Mouse (Mus musculus) midbrain, embryonic 12.5 days (tissue): ENCODE results near the gene Ntng1. TPM values are rescaled to one million over a fixed set of nuclear protein-coding genes. Genes with fewer than 3 reads are reported as not detected.

Experiments
- ATAC-seq: fragments of 200-750 bp; cut with Nextera tagmentation; 2 replicates; pipeline ENCODE4 v1.8.0; 2017; ENCODE audit warnings: low read depth, moderate TSS enrichment, moderate library complexity; ENCODE audit not compliant: low FRiP score
- H3K27ac ChIP-seq: fragments of 300-500 bp; sonication (generic); replicated peaks from 2 replicates; pipeline ENCODE4 v1.5.1; 2016; ENCODE audit warnings: mild to moderate bottlenecking
- H3K27me3 ChIP-seq: fragments of 300-500 bp; sonication (generic); 2 replicates; pipeline ENCODE4 v1.6.1; 2016; ENCODE audit warnings: mild to moderate bottlenecking
- H3K36me3 ChIP-seq: fragments of 300-500 bp; sonication (generic); 2 replicates; pipeline ENCODE4 v1.6.1; 2016
- H3K4me1 ChIP-seq: fragments of 300-500 bp; sonication (generic); 2 replicates; pipeline ENCODE4 v1.6.1; 2016
- H3K4me2 ChIP-seq: fragments of 300-500 bp; sonication (generic); replicated peaks from 2 replicates; pipeline ENCODE4 v1.6.1; 2016; ENCODE audit warnings: mild to moderate bottlenecking, moderate library complexity
- H3K4me3 ChIP-seq: fragments of 300-500 bp; sonication (generic); 2 replicates; pipeline ENCODE4 v1.5.1; 2016; ENCODE audit warnings: mild to moderate bottlenecking
- H3K9ac ChIP-seq: fragments of 300-500 bp; sonication (generic); replicated peaks from 2 replicates; pipeline ENCODE4 v1.6.1; 2016; ENCODE audit warnings: mild to moderate bottlenecking, moderate library complexity
- H3K9me3 ChIP-seq: fragments of 300-500 bp; sonication (generic); 2 replicates; pipeline ENCODE4 v1.6.1; 2016; ENCODE audit warnings: mild to moderate bottlenecking
- WGBS: fragments of 180-500 bp; shearing (Covaris S2); methylation state at CpG from one replicate; pipeline ENCODE4 v1.1.7; 2016; 5-methylcytosine and 5-hydroxymethylcytosine counted together
- polyA plus RNA-seq: library from polyadenylated mRNA; unstranded; fragments of >200 nt; fragmentation: Nextera tagmentation; extraction: Ambion mirVana; gene quantifications from 2 replicates; pipeline ENCODE4 v1.2.1, GENCODE M21; 2016

Ntng1 gene
- polyA plus RNA-seq, 1 experiment from 2014 or later = 6.9 TPM

DNA sequence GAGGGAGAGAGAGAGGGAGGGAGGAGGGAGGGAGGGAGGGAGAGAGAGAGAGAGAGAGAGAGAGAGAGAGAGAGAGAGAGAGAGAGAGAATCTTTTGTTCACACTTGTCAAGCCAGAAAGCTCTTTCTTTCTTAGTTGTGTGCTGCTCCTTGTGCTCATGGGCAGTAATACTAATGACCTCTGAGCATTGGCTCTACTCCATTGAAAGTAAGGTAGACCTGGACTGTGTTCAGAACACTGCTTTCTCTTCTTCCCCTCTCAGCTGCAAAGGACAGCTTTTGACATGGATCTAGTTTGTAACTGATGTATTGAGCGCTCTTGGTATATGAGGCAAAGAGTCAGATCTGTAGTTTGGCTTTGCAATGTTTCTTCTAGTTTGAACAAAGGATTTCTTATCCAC, 334.7 kb downstream of the Ntng1 start:
- no peaks in the 10 kb centered on the region for H3K9me3 ChIP-seq
- no peaks in the 10 kb centered on the region for H3K36me3 ChIP-seq
- H3K4me2 ChIP-seq = no peak overlapping the region
- no peak overlapping the region for H3K27ac ChIP-seq
- WGBS = 90% methylated on average over 1 of the region's 1 CpGs
- no peaks in the 10 kb centered on the region for H3K27me3 ChIP-seq
- H3K4me1 ChIP-seq = no peaks in the 10 kb centered on the region; the same call in 1 of the 2 replicates
- no peak overlapping the region for H3K4me3 ChIP-seq
- no peak overlapping the region for H3K9ac ChIP-seq
- ATAC-seq = 0 out of 2 replicates have a peak, but pooled peaks have one; percentile 55

DNA sequence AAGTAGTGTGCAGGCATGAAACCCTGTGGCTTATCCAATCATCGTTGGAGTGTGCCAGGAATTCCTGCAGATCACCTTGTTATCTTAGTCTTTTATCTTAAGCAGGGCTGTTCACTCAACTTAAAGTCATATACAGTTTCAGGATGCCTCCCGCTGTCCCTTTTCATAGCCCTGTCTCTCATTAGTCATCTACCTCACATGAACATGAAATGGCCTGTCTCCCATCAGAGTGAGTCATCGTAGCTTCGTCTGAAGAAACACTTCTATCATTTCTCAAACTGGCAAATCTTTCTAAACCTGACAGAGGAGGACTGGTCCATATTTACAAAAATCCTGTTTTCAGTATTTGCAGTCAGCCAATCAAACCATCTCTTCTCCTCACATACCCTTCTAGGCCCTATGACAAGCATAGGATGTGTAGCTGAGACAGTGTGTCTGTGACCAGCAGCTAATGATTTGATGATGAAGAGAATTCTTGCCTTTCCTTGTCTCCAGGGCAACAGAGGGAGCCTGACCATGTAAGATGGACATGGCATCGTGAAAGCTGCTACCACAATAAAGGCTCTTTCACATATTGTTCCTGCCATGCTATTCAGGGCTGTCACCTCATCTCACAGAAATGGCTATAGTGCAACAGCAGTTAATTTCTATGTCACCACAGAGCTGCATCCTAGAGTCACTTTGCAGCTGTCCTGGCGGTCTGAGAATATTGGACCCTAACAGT, 336.4 kb downstream of the Ntng1 start:
- no peaks in the 10 kb centered on the region for H3K9me3 ChIP-seq
- H3K9ac ChIP-seq = no peak overlapping the region
- no peak overlapping the region for H3K27ac ChIP-seq
- H3K27me3 ChIP-seq = no peaks in the 10 kb centered on the region
- no peaks in the 10 kb centered on the region for H3K36me3 ChIP-seq
- peak; percentile 72 for ATAC-seq
- H3K4me1 ChIP-seq = no peaks in the 10 kb centered on the region; the same call in 1 of the 2 replicates
- no peak overlapping the region for H3K4me2 ChIP-seq
- no peak overlapping the region for H3K4me3 ChIP-seq
- 70% methylated on average over 6 of the region's 6 CpGs for WGBS

DNA sequence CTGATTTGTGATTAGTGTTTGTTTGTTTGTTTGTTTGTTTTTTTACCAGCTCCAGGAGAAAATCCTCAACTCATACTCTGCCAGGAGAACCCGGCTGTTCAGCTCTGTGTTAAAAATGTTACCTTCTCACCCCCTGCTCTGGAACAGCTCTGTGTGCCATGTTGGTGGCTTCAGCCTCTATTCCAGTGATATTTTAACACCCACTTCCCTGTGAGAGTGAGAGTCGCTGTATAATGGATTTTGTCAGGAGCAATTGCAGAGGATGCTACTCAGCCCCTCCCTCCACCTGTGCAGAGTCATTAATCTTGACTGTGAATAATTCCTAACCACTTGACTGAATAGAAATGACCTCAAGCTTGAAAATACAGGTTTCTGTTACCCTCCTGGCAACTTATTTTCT, 339.7 kb downstream of the Ntng1 start:
- ATAC-seq = no peak
- Histone ChIP-seq H3K4me2 (no peak overlapping the region), H3K27ac (no peak overlapping the region), H3K4me1 (no peaks in the 10 kb centered on the region; the same call in 1 of the 2 replicates), H3K4me3 (no peak overlapping the region), H3K36me3 (no peaks in the 10 kb centered on the region), H3K27me3 (no peaks in the 10 kb centered on the region), H3K9ac (no peak overlapping the region), H3K9me3 (no peaks in the 10 kb centered on the region)
- 78% methylated on average over 2 of the region's 2 CpGs for WGBS

DNA sequence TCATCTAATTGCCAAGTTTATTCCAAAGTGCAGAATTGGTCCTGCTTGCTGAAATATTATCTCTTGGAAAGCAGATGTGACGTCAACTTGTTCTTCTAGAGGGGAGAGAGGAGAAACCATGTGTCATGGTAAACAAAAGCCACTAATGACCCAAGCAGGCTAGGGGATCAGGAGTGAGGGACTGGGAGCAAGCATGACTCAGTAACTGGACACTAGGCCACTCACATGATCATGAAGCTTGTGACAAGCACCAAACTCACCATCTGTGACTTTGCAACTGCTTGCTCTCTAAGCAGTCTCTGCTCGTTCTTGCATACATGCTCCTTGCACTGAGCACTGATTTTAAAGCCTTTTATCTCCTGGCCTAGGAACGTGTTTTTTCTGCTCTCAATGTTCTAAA, 340.2 kb downstream of the Ntng1 start:
- Histone ChIP-seq H3K4me3 (no peak overlapping the region), H3K27ac (no peak overlapping the region), H3K9ac (no peak overlapping the region), H3K4me2 (no peak overlapping the region), H3K9me3 (no peaks in the 10 kb centered on the region), H3K27me3 (no peaks in the 10 kb centered on the region), H3K4me1 (no peaks in the 10 kb centered on the region; the same call in 1 of the 2 replicates), H3K36me3 (no peaks in the 10 kb centered on the region)
- 67% methylated on average over 3 of the region's 3 CpGs for WGBS
- no peak for ATAC-seq

DNA sequence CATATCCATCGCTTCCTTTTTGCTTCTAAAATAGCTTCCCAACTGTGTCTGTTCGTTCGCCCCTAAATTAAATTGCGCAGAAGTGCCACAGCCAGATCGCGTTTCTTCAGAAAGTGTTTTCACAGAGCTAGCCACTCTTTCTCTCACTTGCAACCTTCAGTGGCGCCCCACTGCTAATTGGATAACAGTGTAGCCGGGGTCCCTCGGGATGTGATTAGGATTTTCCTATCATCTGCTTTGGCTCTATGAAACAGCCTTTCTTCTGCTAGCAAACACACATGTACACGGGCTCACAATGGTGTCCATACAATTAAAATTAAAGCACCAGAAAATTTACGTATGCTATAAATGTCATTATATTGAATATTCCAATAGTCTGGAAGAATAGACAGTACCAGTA, 346.5 kb downstream of the Ntng1 start:
- H3K9ac ChIP-seq = no peak overlapping the region
- ATAC-seq = peak; percentile 62; the same call in 1 of the 2 replicates
- 71% methylated on average over 11 of the region's 11 CpGs for WGBS
- no peak overlapping the region for H3K27ac ChIP-seq
- no peaks in the 10 kb centered on the region for H3K36me3 ChIP-seq
- no peaks in the 10 kb centered on the region for H3K9me3 ChIP-seq
- no peaks in the 10 kb centered on the region for H3K27me3 ChIP-seq
- H3K4me1 ChIP-seq = no peaks in the 10 kb centered on the region
- H3K4me3 ChIP-seq = no peak overlapping the region
- H3K4me2 ChIP-seq = no peak overlapping the region

DNA sequence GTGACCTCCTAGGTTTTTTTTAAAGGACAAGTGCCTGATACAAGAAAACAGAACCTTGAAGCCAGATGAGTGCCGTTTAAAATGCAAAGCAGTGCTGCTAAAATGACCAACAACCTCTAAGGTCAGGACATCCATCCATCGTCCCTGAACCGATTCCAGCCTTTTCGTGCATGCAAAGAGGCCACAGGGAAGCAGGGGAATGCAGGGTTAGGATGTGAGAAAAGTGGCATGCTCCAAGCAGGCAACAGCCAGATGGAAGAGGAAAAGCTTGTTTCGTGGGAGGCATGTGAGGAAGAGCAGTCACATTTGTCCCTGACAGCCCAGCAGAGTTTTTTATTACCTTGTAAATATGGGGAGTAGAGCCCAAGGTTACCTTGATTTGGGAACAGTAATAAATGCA, 360.6 kb downstream of the Ntng1 start:
- Histone ChIP-seq H3K36me3 (no peaks in the 10 kb centered on the region), H3K4me3 (no peak overlapping the region), H3K9ac (peak overlapping the region; percentile 66; the same call in 1 of the 2 replicates), H3K9me3 (no peaks in the 10 kb centered on the region), H3K27me3 (no peaks in the 10 kb centered on the region), H3K27ac (peak overlapping the region; percentile 83; the same call in 1 of the 2 replicates), H3K4me2 (peak overlapping the region; percentile 78), H3K4me1 (peaks cover 9% of the 10 kb centered on the region)
- 32% methylated on average over 5 of the region's 5 CpGs for WGBS
- ATAC-seq = no peak

DNA sequence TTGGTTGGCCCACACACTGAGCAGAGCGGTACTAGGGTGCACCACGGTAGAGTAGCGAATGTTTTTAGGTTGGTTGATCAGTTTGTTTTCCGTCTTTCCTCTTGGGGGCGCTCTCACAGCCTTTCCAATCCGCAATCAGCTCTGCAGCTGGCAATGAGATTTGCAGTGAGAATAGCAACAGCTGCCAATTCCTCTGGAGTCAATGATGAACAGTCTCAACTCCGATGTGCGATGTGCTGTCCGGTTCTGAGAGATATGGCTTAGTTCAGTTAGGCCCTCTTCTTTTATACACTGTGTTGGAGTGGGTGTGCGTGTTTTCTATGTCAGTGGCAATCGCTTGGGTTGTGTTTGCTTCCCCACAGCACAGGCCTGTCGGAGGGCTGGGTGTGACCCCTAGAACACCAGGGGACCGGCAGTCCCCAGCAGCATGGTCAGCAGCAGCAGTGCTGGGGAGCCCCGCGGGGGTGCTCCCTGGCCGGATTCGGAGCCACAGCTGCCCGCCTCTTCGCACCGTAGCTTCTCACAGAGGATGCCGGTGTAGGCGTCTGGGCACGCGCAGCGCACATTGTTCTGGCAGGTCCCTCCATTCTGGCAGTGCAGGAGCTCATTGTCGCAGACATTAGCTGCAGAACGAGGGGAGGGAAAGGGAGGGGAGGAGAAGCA, 361.4 kb downstream of the Ntng1 start:
- Histone ChIP-seq H3K27ac (peak overlapping the region; percentile 83), H3K9me3 (no peaks in the 10 kb centered on the region), H3K4me3 (peak overlapping the region; percentile 47), H3K4me2 (peak overlapping the region; percentile 78), H3K27me3 (no peaks in the 10 kb centered on the region), H3K9ac (peak overlapping the region; percentile 66), H3K36me3 (no peaks in the 10 kb centered on the region), H3K4me1 (peaks cover 9% of the 10 kb centered on the region)
- peak; percentile 90 for ATAC-seq
- 1% methylated on average over 27 of the region's 27 CpGs for WGBS

DNA sequence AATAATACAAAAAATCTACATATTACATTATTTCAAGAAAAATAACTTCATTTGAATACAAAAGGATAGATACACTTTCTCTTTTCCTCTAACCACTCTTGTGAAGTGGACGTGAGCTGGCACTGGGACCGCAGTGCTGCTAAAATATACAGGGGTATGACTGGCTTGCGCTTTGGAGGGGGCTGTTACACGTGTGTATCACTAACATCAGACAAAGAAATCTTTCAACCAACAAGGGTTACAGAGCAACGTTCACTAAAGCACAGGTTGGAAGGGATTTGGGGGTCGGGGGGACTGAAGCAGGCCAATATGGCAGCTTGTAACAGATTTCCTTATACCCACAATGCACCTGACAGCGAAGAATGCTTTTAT, 361.9 kb downstream of the Ntng1 start:
- peak overlapping the region; percentile 78 for H3K4me2 ChIP-seq
- peaks cover 9% of the 10 kb centered on the region for H3K4me1 ChIP-seq
- WGBS = 64% methylated on average over 7 of the region's 7 CpGs
- peak overlapping the region; percentile 83 for H3K27ac ChIP-seq
- H3K36me3 ChIP-seq = no peaks in the 10 kb centered on the region
- H3K27me3 ChIP-seq = no peaks in the 10 kb centered on the region
- peak overlapping the region; percentile 47 for H3K4me3 ChIP-seq
- H3K9ac ChIP-seq = no peak overlapping the region
- no peaks in the 10 kb centered on the region for H3K9me3 ChIP-seq
- peak; percentile 55 for ATAC-seq

DNA sequence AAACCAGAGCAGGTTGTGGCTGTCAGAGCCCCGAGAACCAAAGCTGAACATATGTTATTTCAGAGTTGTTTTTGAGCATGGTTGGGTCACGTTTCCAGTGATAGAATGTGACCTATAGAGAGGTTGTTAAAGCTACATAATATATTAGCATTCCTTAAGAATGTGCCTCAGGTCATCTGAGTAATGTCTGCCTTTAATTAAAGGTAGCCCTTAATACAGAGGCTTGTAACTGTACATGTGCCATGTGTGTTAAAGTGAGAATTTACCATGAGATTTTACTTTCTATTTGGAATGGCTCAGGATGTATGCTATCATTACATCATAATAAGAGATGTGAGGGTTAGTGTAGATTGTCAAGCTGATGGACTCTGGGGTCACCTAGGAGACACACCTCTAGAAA, 368.6 kb downstream of the Ntng1 start:
- WGBS = 82% methylated on average over 2 of the region's 2 CpGs
- no peak overlapping the region for H3K4me3 ChIP-seq

DNA sequence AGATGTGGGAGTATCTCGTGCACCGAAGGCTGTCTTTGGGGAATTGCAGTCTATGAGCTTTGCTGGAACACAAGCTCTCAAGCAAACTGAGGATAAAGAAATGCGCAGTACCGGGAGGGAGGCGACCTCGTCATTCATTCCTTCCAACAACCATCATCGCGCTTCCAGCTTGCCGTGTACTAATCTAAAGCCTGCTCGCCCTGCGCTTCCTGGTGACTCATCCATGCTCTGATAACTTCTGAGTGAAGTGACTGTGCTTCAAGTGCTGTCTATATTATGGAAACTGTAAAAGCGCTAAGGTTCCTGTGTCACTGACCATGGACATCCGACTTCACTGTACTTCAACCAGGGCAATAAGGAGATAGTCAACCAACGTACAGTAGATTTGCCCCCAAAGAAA, 371.7 kb downstream of the Ntng1 start:
- 91% methylated on average over 14 of the region's 14 CpGs for WGBS
- ATAC-seq = no peak
- no peak overlapping the region for H3K4me3 ChIP-seq
- H3K36me3 ChIP-seq = no peaks in the 10 kb centered on the region
- H3K9me3 ChIP-seq = no peaks in the 10 kb centered on the region
- no peak overlapping the region for H3K9ac ChIP-seq
- H3K4me2 ChIP-seq = no peak overlapping the region
- H3K27me3 ChIP-seq = no peaks in the 10 kb centered on the region
- H3K4me1 ChIP-seq = no peaks in the 10 kb centered on the region
- no peak overlapping the region for H3K27ac ChIP-seq

More for the DNA sequence above, 368.6 kb downstream of the Ntng1 start:
- H3K36me3 ChIP-seq = no peaks in the 10 kb centered on the region
- no peaks in the 10 kb centered on the region for H3K4me1 ChIP-seq
- no peaks in the 10 kb centered on the region for H3K9me3 ChIP-seq
- no peaks in the 10 kb centered on the region for H3K27me3 ChIP-seq
- no peak overlapping the region for H3K27ac ChIP-seq
- ATAC-seq = no peak
- H3K9ac ChIP-seq = no peak overlapping the region
- H3K4me2 ChIP-seq = no peak overlapping the region

DNA sequence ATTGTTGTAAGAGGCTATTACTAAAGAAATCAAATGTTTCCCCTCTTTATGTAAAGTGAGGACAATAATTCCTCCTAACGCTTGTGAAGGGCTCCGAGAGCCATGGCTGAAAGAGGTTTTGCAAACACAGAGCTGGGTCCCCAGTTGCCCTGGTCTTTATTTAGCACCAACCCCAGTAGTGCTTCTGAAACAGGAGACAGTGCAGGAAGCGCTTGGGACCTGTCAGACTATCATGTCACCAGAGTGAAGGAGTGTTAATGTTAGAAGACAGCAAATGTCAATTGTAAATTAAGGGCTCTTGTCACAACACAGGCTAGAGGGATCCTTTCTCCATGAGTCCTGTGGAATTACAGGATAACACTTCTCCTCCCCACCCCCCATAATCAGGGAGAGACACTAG, 376.9 kb downstream of the Ntng1 start:
- H3K27ac ChIP-seq = no peak overlapping the region
- no peak overlapping the region for H3K4me3 ChIP-seq
- H3K4me1 ChIP-seq = no peaks in the 10 kb centered on the region
- no peaks in the 10 kb centered on the region for H3K36me3 ChIP-seq
- no peaks in the 10 kb centered on the region for H3K27me3 ChIP-seq
- H3K9ac ChIP-seq = no peak overlapping the region
- WGBS = 87% methylated on average over 3 of the region's 3 CpGs
- H3K4me2 ChIP-seq = no peak overlapping the region
- no peak for ATAC-seq
- no peaks in the 10 kb centered on the region for H3K9me3 ChIP-seq

DNA sequence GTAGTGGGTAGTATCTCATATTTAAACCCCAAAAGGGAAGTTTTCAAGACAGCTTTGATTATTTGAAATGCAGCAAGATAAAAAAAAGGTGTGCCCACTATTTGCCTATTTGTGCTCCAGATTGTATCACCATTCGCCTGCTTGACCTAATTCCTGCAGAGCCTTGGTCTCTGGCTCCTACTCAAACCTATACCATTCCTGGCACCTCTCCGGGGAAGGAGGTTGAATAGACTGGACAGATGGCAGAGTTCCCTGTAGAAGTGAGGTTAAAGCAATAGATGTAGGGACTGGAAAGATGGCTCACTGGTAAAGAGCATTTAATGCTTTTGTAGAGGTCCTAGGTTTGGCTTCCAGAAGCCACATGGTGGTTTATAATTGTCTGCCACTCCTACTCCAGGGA, 378.2 kb downstream of the Ntng1 start:
- no peak overlapping the region for H3K27ac ChIP-seq
- H3K4me2 ChIP-seq = no peak overlapping the region
- H3K36me3 ChIP-seq = no peaks in the 10 kb centered on the region
- H3K4me3 ChIP-seq = no peak overlapping the region
- 91% methylated on average over 2 of the region's 2 CpGs for WGBS
- no peak for ATAC-seq
- no peak overlapping the region for H3K9ac ChIP-seq
- H3K4me1 ChIP-seq = no peaks in the 10 kb centered on the region
- no peaks in the 10 kb centered on the region for H3K27me3 ChIP-seq
- H3K9me3 ChIP-seq = no peaks in the 10 kb centered on the region
